Mouse (Mus musculus): Measurements from ENCODE around the gene Armc9. TPM values are rescaled to one million over a fixed set of nuclear protein-coding genes. Genes with fewer than 3 reads are reported as not detected.

The Armc9 gene
- polyA plus RNA-seq, 1 experiment from 2014 or later, result 10.6 TPM

GRCm38 (mm10) chr1:86178462-86179253 lies 24.1 kb downstream of the Armc9 start:
- Histone ChIP-seq H3K4me1 (replicated peaks; ENCODE audit: control insufficient read depth, insufficient read depth, low read length) (no peaks in the 10 kb centered on the region; the same call in 1 of the 2 replicates), H3K9me3 (ENCODE audit: control insufficient read depth) (no peaks in the 10 kb centered on the region), H3K27me3 (replicated peaks; ENCODE audit: control insufficient read depth, insufficient read depth, low read length) (no peaks in the 10 kb centered on the region), H3K36me3 (ENCODE audit: control insufficient read depth, insufficient read depth) (0 out of 2 replicates have a peak, but pooled peaks cover under 1% of the 10 kb centered on the region), H3K9ac (ENCODE audit: low read depth, low read length) (no peak overlapping the region), H3K27ac (ENCODE audit: low read depth, low read length) (no peak overlapping the region), H3K4me2 (replicated peaks; ENCODE audit: low read depth) (no peak overlapping the region), H3K4me3 (ENCODE audit: low read depth, low read length) (no peak overlapping the region)
- peak; percentile 100 for TF ChIP-seq CTCF (IDR thresholded peaks at IDR 0.05; ENCODE audit: low read depth)
- ATAC-seq, result peak; percentile 71
- 45% methylated on average over 7 of the region's 7 CpGs for WGBS

- Histone ChIP-seq H3K27ac (ENCODE audit: low read depth, low read length) (no peak overlapping the region), H3K4me3 (ENCODE audit: low read depth, low read length) (no peak overlapping the region), H3K4me1 (replicated peaks; ENCODE audit: control insufficient read depth, insufficient read depth, low read length) (no peaks in the 10 kb centered on the region; the same call in 1 of the 2 replicates), H3K9me3 (ENCODE audit: control insufficient read depth) (no peaks in the 10 kb centered on the region), H3K27me3 (replicated peaks; ENCODE audit: control insufficient read depth, insufficient read depth, low read length) (no peaks in the 10 kb centered on the region), H3K4me2 (replicated peaks; ENCODE audit: low read depth) (no peak overlapping the region), H3K9ac (ENCODE audit: low read depth, low read length) (no peak overlapping the region), H3K36me3 (ENCODE audit: control insufficient read depth, insufficient read depth) (no peaks in the 10 kb centered on the region)
- 48% methylated on average over 5 of the region's 5 CpGs for WGBS
- TF ChIP-seq CTCF (IDR thresholded peaks at IDR 0.05; ENCODE audit: low read depth), result no peak
- no peak for ATAC-seq
These were observed 27.6 kb downstream of the Armc9 start for GRCm38 (mm10) chr1:86182004-86182709.

GRCm38 (mm10) chr1:86183577-86184263 lies 29.1 kb downstream of the Armc9 start:
- Histone ChIP-seq H3K27ac (ENCODE audit: low read depth, low read length) (no peak overlapping the region), H3K27me3 (replicated peaks; ENCODE audit: control insufficient read depth, insufficient read depth, low read length) (no peaks in the 10 kb centered on the region), H3K36me3 (ENCODE audit: control insufficient read depth, insufficient read depth) (no peaks in the 10 kb centered on the region), H3K9ac (ENCODE audit: low read depth, low read length) (no peak overlapping the region), H3K4me3 (ENCODE audit: low read depth, low read length) (no peak overlapping the region), H3K4me1 (replicated peaks; ENCODE audit: control insufficient read depth, insufficient read depth, low read length) (no peaks in the 10 kb centered on the region; the same call in 1 of the 2 replicates), H3K9me3 (ENCODE audit: control insufficient read depth) (no peaks in the 10 kb centered on the region), H3K4me2 (replicated peaks; ENCODE audit: low read depth) (no peak overlapping the region)
- WGBS, result 30% methylated on average over 4 of the region's 4 CpGs
- ATAC-seq, result peak; percentile 62
- no peak for TF ChIP-seq CTCF (IDR thresholded peaks at IDR 0.05; ENCODE audit: low read depth)

- no peak overlapping the region for H3K9ac ChIP-seq (ENCODE audit: low read depth, low read length)
- no peaks in the 10 kb centered on the region for H3K27me3 ChIP-seq (replicated peaks; ENCODE audit: control insufficient read depth, insufficient read depth, low read length)
- H3K4me2 ChIP-seq (replicated peaks; ENCODE audit: low read depth), result no peak overlapping the region
- no peak for TF ChIP-seq CTCF (IDR thresholded peaks at IDR 0.05; ENCODE audit: low read depth)
- no peak overlapping the region for H3K4me3 ChIP-seq (ENCODE audit: low read depth, low read length)
- WGBS, result 86% methylated on average over 7 of the region's 7 CpGs
- no peak overlapping the region for H3K27ac ChIP-seq (ENCODE audit: low read depth, low read length)
- ATAC-seq, result no peak
- no peaks in the 10 kb centered on the region; the same call in 1 of the 2 replicates for H3K4me1 ChIP-seq (replicated peaks; ENCODE audit: control insufficient read depth, insufficient read depth, low read length)
- H3K9me3 ChIP-seq (ENCODE audit: control insufficient read depth), result no peaks in the 10 kb centered on the region
- H3K36me3 ChIP-seq (ENCODE audit: control insufficient read depth, insufficient read depth), result peaks cover 4% of the 10 kb centered on the region
These were observed 32.2 kb downstream of the Armc9 start for GRCm38 (mm10) chr1:86186762-86187161.

GRCm38 (mm10) chr1:86187856-86188255 lies 33.3 kb downstream of the Armc9 start:
- WGBS, result 58% methylated on average over 2 of the region's 2 CpGs
- ATAC-seq, result no peak
- Histone ChIP-seq H3K27me3 (replicated peaks; ENCODE audit: control insufficient read depth, insufficient read depth, low read length) (no peaks in the 10 kb centered on the region), H3K36me3 (ENCODE audit: control insufficient read depth, insufficient read depth) (peaks cover 5% of the 10 kb centered on the region), H3K4me2 (replicated peaks; ENCODE audit: low read depth) (no peak overlapping the region), H3K4me3 (ENCODE audit: low read depth, low read length) (no peak overlapping the region), H3K4me1 (replicated peaks; ENCODE audit: control insufficient read depth, insufficient read depth, low read length) (no peaks in the 10 kb centered on the region; the same call in 1 of the 2 replicates), H3K27ac (ENCODE audit: low read depth, low read length) (no peak overlapping the region), H3K9ac (ENCODE audit: low read depth, low read length) (no peak overlapping the region), H3K9me3 (ENCODE audit: control insufficient read depth) (no peaks in the 10 kb centered on the region)
- TF ChIP-seq CTCF (IDR thresholded peaks at IDR 0.05; ENCODE audit: low read depth), result no peak

GRCm38 (mm10) chr1:86188271-86188670 lies 33.7 kb downstream of the Armc9 start:
- no peaks in the 10 kb centered on the region; the same call in 1 of the 2 replicates for H3K4me1 ChIP-seq (replicated peaks; ENCODE audit: control insufficient read depth, insufficient read depth, low read length)
- H3K9me3 ChIP-seq (ENCODE audit: control insufficient read depth), result no peaks in the 10 kb centered on the region
- no peaks in the 10 kb centered on the region for H3K27me3 ChIP-seq (replicated peaks; ENCODE audit: control insufficient read depth, insufficient read depth, low read length)
- no peak overlapping the region for H3K4me2 ChIP-seq (replicated peaks; ENCODE audit: low read depth)
- no peak overlapping the region for H3K27ac ChIP-seq (ENCODE audit: low read depth, low read length)
- 68% methylated on average over 2 of the region's 2 CpGs for WGBS
- no peak for ATAC-seq
- no peak for TF ChIP-seq CTCF (IDR thresholded peaks at IDR 0.05; ENCODE audit: low read depth)
- H3K36me3 ChIP-seq (ENCODE audit: control insufficient read depth, insufficient read depth), result peaks cover 5% of the 10 kb centered on the region
- H3K9ac ChIP-seq (ENCODE audit: low read depth, low read length), result no peak overlapping the region
- H3K4me3 ChIP-seq (ENCODE audit: low read depth, low read length), result no peak overlapping the region
